Mouse (Mus musculus): ENCODE results near the gene Sf3a3.
"Not testable (repeated sequence)": the region's sequence is repeated elsewhere in the genome, so short reads cannot be mapped to it uniquely, and the experiment has no call there.

The Sf3a3 gene

GRCm38 (mm10) chr4:124700248-124700971 is 14.2 kb upstream of the Sf3a3 start, which contains the start of gene Fhl3:
Fhl3 (plus strand) TSS chr4:124700701.
- DNase-seq (ENCODE audit: low spot score): no peak

- no peak for DNase-seq (ENCODE audit: low spot score)
Measured at GRCm38 (mm10) chr4:124701052-124701845, 13.3 kb upstream of the Sf3a3 start.

DNA sequence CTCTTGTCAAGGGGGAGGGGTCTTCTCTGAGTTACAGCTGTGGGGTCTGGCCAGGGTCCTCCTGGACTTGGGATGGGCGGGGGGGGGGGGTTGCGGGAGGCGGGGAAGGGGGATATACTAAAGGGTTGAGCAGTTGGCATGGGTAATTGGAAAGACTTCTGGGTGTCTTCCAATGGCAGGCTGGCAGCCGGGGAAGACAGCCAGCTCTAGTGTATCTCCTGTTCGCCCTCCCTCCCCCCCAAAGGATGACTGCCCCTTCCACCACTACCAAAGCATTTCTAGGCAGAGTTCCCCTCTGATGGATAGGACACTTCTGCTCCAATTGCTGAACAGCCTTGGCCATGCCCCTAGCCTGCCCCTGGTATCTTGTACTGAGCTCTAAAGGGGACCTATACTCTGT is 12.7 kb upstream of the Sf3a3 start:
- DNase-seq (ENCODE audit: low spot score): no peak

DNA sequence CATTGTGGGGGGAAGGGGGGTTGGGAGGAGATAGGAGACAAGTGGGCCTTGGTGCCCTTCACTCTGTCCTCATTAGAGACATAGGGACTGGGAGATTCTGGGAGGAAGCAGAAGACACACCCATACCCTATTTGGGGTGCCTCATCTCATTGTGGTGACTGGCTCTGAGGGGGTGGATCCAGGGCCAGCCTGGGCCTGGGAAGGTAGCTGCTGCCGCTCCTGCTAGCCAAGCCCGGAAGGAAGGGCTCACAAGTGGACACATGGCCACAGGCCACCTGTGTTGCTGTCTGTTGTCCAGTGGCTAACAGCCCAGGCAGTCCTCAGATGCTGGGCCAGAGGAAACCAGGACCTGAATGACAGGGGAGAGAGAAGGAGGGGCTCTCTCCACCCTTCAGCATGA is 11.2 kb upstream of the Sf3a3 start:
- DNase-seq (ENCODE audit: low spot score): no peak

GRCm38 (mm10) chr4:124703881-124704796 is 10.4 kb upstream of the Sf3a3 start:
- no peak for DNase-seq (ENCODE audit: low spot score)

GRCm38 (mm10) chr4:124704797-124705474 is 9.6 kb upstream of the Sf3a3 start:
- DNase-seq (ENCODE audit: low spot score): no peak

- DNase-seq (ENCODE audit: low spot score): no peak
Measured at GRCm38 (mm10) chr4:124705661-124706269, 8.8 kb upstream of the Sf3a3 start.

DNA sequence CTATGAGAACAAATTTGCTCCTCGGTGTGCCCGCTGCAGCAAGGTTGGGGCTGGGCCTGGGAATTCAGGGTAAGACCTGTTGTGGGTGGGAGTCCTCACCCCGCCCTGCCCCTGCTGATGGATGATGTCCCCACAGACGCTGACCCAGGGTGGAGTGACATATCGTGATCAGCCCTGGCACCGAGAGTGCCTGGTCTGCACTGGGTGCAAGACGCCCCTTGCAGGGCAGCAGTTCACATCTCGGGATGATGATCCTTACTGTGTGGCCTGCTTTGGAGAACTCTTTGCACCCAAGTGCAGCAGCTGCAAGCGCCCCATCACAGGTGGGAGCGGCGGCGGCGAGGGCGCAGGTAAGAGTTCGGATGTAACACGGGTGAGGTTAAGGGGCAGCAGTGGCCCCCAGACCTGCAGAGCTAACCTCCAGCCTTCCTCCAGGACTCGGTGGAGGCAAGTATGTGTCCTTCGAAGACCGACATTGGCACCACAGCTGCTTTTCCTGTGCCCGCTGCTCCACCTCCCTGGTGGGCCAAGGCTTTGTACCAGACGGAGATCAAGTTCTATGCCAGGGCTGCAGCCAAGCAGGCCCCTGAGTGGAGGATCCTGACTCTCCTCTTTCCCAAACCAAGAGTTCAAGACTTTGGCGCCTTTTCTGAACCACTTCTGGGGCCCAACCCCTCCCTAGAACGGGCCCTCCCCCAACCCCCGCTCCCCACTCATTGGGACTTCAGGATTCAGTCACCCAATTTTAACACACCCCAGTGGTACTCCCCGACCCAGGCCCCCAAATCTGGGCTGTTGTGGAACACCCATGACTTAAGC is 7.0 kb upstream of the Sf3a3 start:
- not testable (repeated sequence) for DNase-seq (ENCODE audit: low spot score)

DNA sequence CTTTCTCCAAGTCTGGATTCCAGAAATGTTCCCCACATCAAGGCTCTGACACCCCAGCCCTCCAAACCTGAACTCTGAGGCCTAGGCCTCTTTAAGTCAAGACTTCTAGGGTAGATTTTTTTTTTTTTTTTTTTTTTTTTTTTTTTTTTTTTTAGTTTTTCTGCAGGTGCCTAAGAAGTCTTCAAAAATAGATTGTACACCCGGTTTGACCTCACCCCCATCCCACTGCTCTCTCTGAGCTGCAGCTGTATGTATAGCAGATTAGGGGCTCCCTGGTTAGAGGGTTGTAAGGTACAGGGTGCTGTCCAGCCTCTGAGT is 6.4 kb upstream of the Sf3a3 start:
- DNase-seq (ENCODE audit: low spot score): not testable (repeated sequence)

GRCm38 (mm10) chr4:124708518-124709477 is 5.8 kb upstream of the Sf3a3 start:
- no peak for DNase-seq (ENCODE audit: low spot score)

GRCm38 (mm10) chr4:124709961-124710446 is 4.6 kb upstream of the Sf3a3 start:
- DNase-seq (ENCODE audit: low spot score): no peak

- DNase-seq (ENCODE audit: low spot score): no peak
Measured at GRCm38 (mm10) chr4:124710776-124711291, 3.7 kb upstream of the Sf3a3 start.

DNA sequence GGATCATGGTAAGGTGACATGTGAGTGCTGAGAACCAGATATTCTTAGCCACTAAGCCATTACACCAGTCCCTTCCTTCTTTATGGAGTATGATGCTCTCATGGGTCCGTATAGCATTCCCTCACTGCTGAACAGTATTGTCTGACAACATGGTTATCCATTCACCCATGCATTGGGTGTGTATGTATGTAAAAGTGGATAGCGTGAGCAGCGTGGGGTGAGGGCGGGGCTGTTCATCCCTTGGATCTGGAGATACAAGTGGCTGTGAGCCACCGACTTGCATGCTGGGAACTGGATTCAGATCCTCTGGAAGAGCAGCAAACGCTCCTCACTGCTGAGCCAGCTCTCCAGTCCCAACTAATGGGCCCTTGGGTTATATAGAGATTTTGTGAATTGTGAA is 2.0 kb upstream of the Sf3a3 start:
- no peak for DNase-seq (ENCODE audit: low spot score)

DNA sequence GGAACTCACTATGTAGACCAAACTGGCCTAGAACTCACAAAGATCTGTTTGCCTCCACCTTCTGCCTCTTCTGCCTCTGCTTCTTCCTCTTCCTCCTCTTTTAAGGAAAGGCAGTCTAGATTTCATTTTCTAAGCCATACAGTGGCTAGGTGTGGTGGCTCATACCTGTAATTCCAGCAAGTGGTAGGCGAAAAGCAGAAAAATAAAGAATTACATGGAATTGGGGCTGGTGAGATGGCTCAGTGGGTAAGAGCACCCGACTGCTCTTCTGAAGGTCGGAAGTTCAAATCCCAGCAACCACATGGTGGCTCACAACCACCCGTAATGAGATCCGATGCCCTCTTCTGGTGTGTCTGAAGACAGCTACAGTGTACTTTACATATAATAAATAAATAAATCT is 726 bp upstream of the Sf3a3 start:
- not testable (repeated sequence) for DNase-seq (ENCODE audit: low spot score)

DNA sequence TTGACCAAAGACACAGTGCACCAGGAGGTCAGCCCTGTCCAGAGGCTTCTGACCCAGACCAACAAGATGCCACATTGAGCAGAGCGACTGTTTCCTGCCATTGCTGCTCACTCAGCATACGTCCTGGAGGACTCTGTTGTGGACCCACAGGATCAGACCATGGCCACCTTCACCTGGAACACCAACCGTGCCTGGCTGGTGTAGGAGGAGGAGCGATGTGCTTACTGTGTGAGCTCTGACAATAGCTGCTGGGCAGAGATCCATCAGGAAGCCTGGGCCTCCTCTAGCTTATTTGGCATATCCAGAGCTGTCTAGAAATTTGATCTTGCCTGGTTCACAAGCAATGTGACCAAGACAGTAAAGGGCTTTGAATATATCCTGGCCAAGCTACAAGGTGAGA is 4.5 kb downstream of the Sf3a3 start:
- DNase-seq (ENCODE audit: low spot score): no peak

GRCm38 (mm10) chr4:124726121-124726520 is 11.5 kb downstream of the Sf3a3 start:
- DNase-seq (ENCODE audit: low spot score): no peak

DNA sequence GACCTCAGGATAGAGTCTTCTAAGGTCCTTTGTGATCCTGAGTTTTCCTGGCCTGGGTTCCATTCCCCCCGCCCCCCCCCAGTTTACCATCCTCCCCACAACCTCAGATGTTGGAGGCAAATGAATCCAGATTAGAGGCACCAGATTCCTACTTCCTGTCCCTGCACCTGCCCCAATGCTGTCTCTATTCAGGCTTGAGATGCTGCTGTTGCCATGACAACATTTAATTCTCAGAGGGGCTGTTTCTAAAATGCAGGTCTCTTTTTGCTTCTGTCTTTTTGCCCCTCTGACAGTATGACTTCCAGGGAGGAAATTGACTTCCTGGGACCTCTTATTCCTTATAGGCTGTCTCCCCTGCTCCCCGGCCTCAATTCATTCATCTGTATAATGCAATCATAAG is 22.4 kb downstream of the Sf3a3 start:
- no peak for DNase-seq (ENCODE audit: low spot score)

DNA sequence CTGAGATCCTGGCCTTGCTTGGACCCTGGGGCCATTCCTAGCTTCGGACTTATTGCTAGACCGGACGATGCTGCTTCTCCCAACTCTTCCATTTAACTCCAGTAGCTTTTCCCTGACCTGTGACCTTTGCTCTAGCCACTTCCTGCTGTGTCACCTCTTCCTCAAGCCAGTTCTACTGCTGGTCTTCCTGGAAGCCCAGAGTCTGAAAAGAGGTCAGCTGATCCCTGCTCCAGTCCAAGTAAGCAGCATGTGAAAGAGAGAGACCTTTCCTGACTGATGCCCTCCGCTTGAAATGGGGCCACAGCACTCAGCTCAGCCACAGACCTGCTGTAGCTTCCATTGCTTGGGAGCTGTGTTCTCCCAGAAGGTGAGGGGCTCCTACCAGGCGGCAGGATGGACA is 22.9 kb downstream of the Sf3a3 start:
- DNase-seq (ENCODE audit: low spot score): no peak

DNA sequence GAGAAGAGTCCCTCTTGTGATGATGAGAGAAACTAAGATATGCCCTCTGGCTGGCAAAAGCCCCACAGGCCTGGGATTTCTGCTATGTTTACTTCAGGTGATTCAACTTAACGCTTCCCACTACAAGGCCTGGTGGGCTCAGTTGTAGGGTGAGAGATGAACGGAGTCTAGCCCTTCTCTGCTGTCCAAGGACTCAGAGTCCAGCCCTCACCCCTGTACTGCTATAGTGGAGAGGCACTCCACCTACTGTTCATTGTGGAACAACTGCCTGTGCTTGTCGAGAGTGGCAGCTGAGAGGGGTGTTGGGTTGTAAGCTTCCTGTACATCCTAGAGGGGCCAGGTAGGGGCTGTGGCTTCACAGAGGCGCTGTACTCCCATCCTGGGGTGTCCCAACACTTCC is 23.4 kb downstream of the Sf3a3 start:
- no peak for DNase-seq (ENCODE audit: low spot score)

Data from layer of hippocampus, adult 9-10 months (tissue).